ENCODE assay signal across 8 mouse cellular contexts in genomic region chr9:3334962-3335767, GRCm38 (mm10). TPM values are rescaled to one million over a fixed set of nuclear protein-coding genes. Genes with fewer than 3 reads are reported as not detected.
A peak's percentile ranks its signal among the peaks of the same experiment; 100 is the strongest.
DNase-seq lines count a peak whose midpoint lies in the region; TF ChIP-seq lines count a peak whose summit lies in the region.

TSS of gene Alkbh8 (plus strand) at chr9:3335140.

- no peak for TF ChIP-seq POLR2A in cortical plate, adult 2 months (IDR thresholded peaks at IDR 0.05; ENCODE audit: extremely low read depth, insufficient read depth, low read length)

- H3K4me3 ChIP-seq in cortical plate, adult 2 months (ENCODE audit: insufficient read depth, low read length): peak within 1 kb of the TSS; percentile 94
- H3K4me3 ChIP-seq in megakaryocyte, embryonic 14.5 days (replicated peaks): peak within 1 kb of the TSS; percentile 96

- peaks cover 17% of the 10 kb centered on the region for H3K36me3 ChIP-seq in megakaryocyte, embryonic 14.5 days (replicated peaks; ENCODE audit: low read length)

- 0 out of 2 replicates have a peak within 1 kb of the TSS, but pooled peaks have one; percentile 69 for H3K27ac ChIP-seq in cortical plate, adult 2 months (ENCODE audit: insufficient read depth, low read length)

- no peaks in the 10 kb centered on the region for H3K27me3 ChIP-seq in megakaryocyte, embryonic 14.5 days (replicated peaks)

- TF ChIP-seq CTCF in cortical plate, adult 2 months (IDR thresholded peaks at IDR 0.05; ENCODE audit: extremely low read depth, insufficient read depth, low read length): no peak

- H3K9me3 ChIP-seq in megakaryocyte, embryonic 14.5 days: no peaks in the 10 kb centered on the region

- no peaks in the 10 kb centered on the region for H3K4me1 ChIP-seq in cortical plate, adult 2 months (ENCODE audit: control insufficient read depth, insufficient read depth, low read length)
- H3K4me1 ChIP-seq in megakaryocyte, embryonic 14.5 days: peaks cover 18% of the 10 kb centered on the region

- DNase-seq in ZHBTc4 (ENCODE audit: low read depth, low spot score): peak; percentile 89
- DNase-seq in gastrocnemius, adult 8-10 months (ENCODE audit: low spot score in 2 of 2): peak; percentile 42 to 54
- DNase-seq in hindlimb bud, embryonic 11.5 days (ENCODE audit: extremely low spot score, low read depth, low spot score): peak; percentile 85
- peak; percentile 69 to 70 for DNase-seq in left cerebral cortex, adult 8-10 months (ENCODE audit: low spot score in 2 of 2)
- peak; percentile 86 to 88 for DNase-seq in right cerebral cortex, postnatal 10 days (ENCODE audit: low spot score in 2 of 2)
- DNase-seq in urinary bladder, postnatal 25 days (ENCODE audit: low spot score): peak; percentile 54

RNA-seq across cellular contexts. Expression of gene Alkbh8, which starts in this region (rescaled TPM):
- 12.4 and 13.0 TPM in 2 replicates for polyA plus RNA-seq in cortical plate, adult 2 months (2012; rRNA removed)
- 10 to 100 TPM; 22.1 to 29.5 (median 25.9) TPM for total RNA-seq in gastrocnemius, adult 8-10 months (2022)
- 10 to 100 TPM; 34.6 to 42.4 (median 42.1) TPM for total RNA-seq in left cerebral cortex, adult 8-10 months (2022)
- polyA plus RNA-seq in megakaryocyte, embryonic 14.5 days (2012; ENCODE audit: insufficient read depth, low replicate concordance): 0.25 TPM in 1 of 2 replicates, not detected in the other

Comparison
In these comparisons a context has a peak if more than half of its experiments do, and no peak if none do; other contexts are left out.
1. Peak in every context shown above with its lines: DNase-seq, H3K4me3 ChIP-seq and H3K27ac ChIP-seq.
2. RNA of gene Alkbh8 (polyA plus RNA-seq): 12.4 to 13.0 TPM in cortical plate, adult 2 months; 0.25 TPM in megakaryocyte, embryonic 14.5 days; every median in the first group is over 10 times any median in the second.